Mouse (Mus musculus) CH12.LX (cell line): ENCODE results near the gene Map7d1. TPM values are rescaled to one million over a fixed set of nuclear protein-coding genes. Genes with fewer than 3 reads are reported as not detected.

ENCODE experiments used
- DNase-seq: peaks from one replicate; pipeline ENCODE4 v3.0.0-alpha.2; 2013; ENCODE audit errors: extremely low read depth
- H3K27ac ChIP-seq: 2 replicates; pipeline ENCODE4 v1.5.1; 2012; ENCODE audit warnings: low read depth, mild to moderate bottlenecking, control low read depth, moderate library complexity; ENCODE audit not compliant: insufficient read depth
- H3K27me3 ChIP-seq: replicated peaks from 2 replicates; pipeline ENCODE3; 2012; ENCODE audit warnings: inconsistent platforms
- H3K36me3 ChIP-seq, 2 experiments: replicated peaks in 1 of 2; 2 replicates each; pipeline versions ENCODE3 to v1.6.1; 2012; ENCODE audit warnings: inconsistent platforms in 1 of 2, low read length in 1 of 2, mild to moderate bottlenecking in 1 of 2, mixed read lengths in 1 of 2, moderate library complexity in 1 of 2; ENCODE audit not compliant: control insufficient read depth in 1 of 2, insufficient read depth in 1 of 2
- H3K4me1 ChIP-seq, 2 experiments: 2 replicates each; pipeline ENCODE4 v1.6.1; 2012; ENCODE audit warnings: inconsistent platforms in 1 of 2, moderate library complexity in 1 of 2; ENCODE audit not compliant: insufficient read depth in 2 of 2, control insufficient read depth in 1 of 2
- H3K4me2 ChIP-seq: 2 replicates; pipeline ENCODE4 v1.6.1; 2012; ENCODE audit warnings: low read depth, mild to moderate bottlenecking, control low read depth; ENCODE audit not compliant: poor library complexity, insufficient read depth, severe bottlenecking
- H3K4me3 ChIP-seq, 3 experiments: fragments of 150-350 bp in 1 of 3; sonication (generic) in 1 of 3; replicated peaks in 1 of 3; 2 replicates each; pipeline versions ENCODE3 to v1.5.1; 2011 to 2012; ENCODE audit warnings: low read depth in 2 of 3, low read length in 2 of 3, mild to moderate bottlenecking in 2 of 3, moderate library complexity in 2 of 3, control low read depth in 1 of 3, improper control_type of control experiment in 1 of 3, inconsistent platforms in 1 of 3, mixed read lengths in 1 of 3; ENCODE audit not compliant: poor library complexity in 1 of 3
- H3K79me2 ChIP-seq: replicated peaks from 2 replicates; pipeline ENCODE4 v1.6.1; 2012; ENCODE audit warnings: mild to moderate bottlenecking, moderate library complexity; ENCODE audit not compliant: control insufficient read depth, poor library complexity, insufficient read depth, severe bottlenecking; ENCODE audit errors: extremely low read depth
- H3K9ac ChIP-seq: 2 replicates; pipeline ENCODE4 v1.6.1; 2012; ENCODE audit warnings: low read depth, mild to moderate bottlenecking, control low read depth, moderate library complexity; ENCODE audit not compliant: insufficient read depth
- H3K9me3 ChIP-seq: replicated peaks from 2 replicates; pipeline ENCODE3; 2012; ENCODE audit warnings: low read length, inconsistent platforms, mixed read lengths
- CHD1 ChIP-seq: IDR thresholded peaks from 2 replicates; pipeline ENCODE4 v1.6.1; 2012; ENCODE audit warnings: low read depth, low read length, improper control_type of control experiment, inconsistent platforms
- CHD2 ChIP-seq: IDR thresholded peaks from 2 replicates; pipeline ENCODE4 v1.6.1; 2011; ENCODE audit warnings: low read length, improper control_type of control experiment
- CTCF ChIP-seq, 2 experiments: IDR thresholded peaks in 1 of 2; conservative IDR thresholded peaks in 1 of 2; 2 replicates each; pipeline ENCODE4 v1.5.1; 2011 to 2012; ENCODE audit warnings: low read depth in 2 of 2, low read length in 2 of 2, improper control_type of control experiment in 1 of 2, inconsistent platforms in 1 of 2, mild to moderate bottlenecking in 1 of 2, moderate library complexity in 1 of 2
- E2F4 ChIP-seq: IDR thresholded peaks from 2 replicates; pipeline ENCODE4 v1.6.1; 2011; ENCODE audit warnings: low read depth, low read length, improper control_type of control experiment; ENCODE audit not compliant: insufficient replicate concordance
- ELF1 ChIP-seq: IDR thresholded peaks from 2 replicates; pipeline ENCODE4 v1.6.1; 2014; ENCODE audit warnings: low read depth, mild to moderate bottlenecking, inconsistent platforms, low read length, improper control_type of control experiment
- EP300 ChIP-seq: IDR thresholded peaks from 2 replicates; pipeline ENCODE4 v1.6.1; 2011; ENCODE audit warnings: low read length, improper control_type of control experiment
- GABPA ChIP-seq: IDR thresholded peaks from 2 replicates; pipeline ENCODE4 v1.6.1; 2012; ENCODE audit warnings: low read depth, low read length, improper control_type of control experiment, inconsistent platforms; ENCODE audit not compliant: insufficient replicate concordance
- JUN ChIP-seq: IDR thresholded peaks from 2 replicates; pipeline ENCODE4 v1.6.1; 2011; ENCODE audit warnings: low read depth, mild to moderate bottlenecking, low read length, improper control_type of control experiment, moderate library complexity; ENCODE audit not compliant: insufficient read depth
- KAT2A ChIP-seq: IDR thresholded peaks from 2 replicates; pipeline ENCODE4 v1.6.1; 2012; ENCODE audit warnings: low read length, improper control_type of control experiment, inconsistent platforms; ENCODE audit not compliant: insufficient replicate concordance
- MAFK ChIP-seq: IDR thresholded peaks from 2 replicates; pipeline ENCODE4 v1.6.1; 2011; ENCODE audit warnings: low read length, improper control_type of control experiment; ENCODE audit not compliant: insufficient replicate concordance
- MAX ChIP-seq: IDR thresholded peaks from 2 replicates; pipeline ENCODE4 v1.6.1; 2011; ENCODE audit warnings: low read length, improper control_type of control experiment
- MAZ ChIP-seq: IDR thresholded peaks from 2 replicates; pipeline ENCODE4 v1.6.1; 2012; ENCODE audit warnings: low read depth, mild to moderate bottlenecking, inconsistent platforms, low read length, improper control_type of control experiment, moderate library complexity
- MXI1 ChIP-seq: IDR thresholded peaks from 2 replicates; pipeline ENCODE4 v1.6.1; 2011; ENCODE audit warnings: mild to moderate bottlenecking, low read depth, low read length, improper control_type of control experiment
- MYC ChIP-seq: IDR thresholded peaks from 2 replicates; pipeline ENCODE4 v1.6.1; 2011; ENCODE audit warnings: low read depth, mild to moderate bottlenecking, improper control_type of control experiment, low read length
- NRF1 ChIP-seq: IDR thresholded peaks from 2 replicates; pipeline ENCODE4 v1.6.1; 2014; ENCODE audit warnings: low read depth, mild to moderate bottlenecking, inconsistent platforms, low read length, improper control_type of control experiment, moderate library complexity
- PAX5 ChIP-seq: IDR thresholded peaks from 2 replicates; pipeline ENCODE4 v1.6.1; 2012; ENCODE audit warnings: low read length, inconsistent platforms, mixed read lengths
- POLR2A ChIP-seq: IDR thresholded peaks from 2 replicates; pipeline ENCODE4 v1.6.1; 2011; ENCODE audit warnings: low read depth, mild to moderate bottlenecking, improper control_type of control experiment, low read length
- POLR2AphosphoS2 ChIP-seq: IDR thresholded peaks from 2 replicates; pipeline ENCODE4 v1.6.1; 2011; ENCODE audit warnings: low read depth, low read length, improper control_type of control experiment
- RCOR1 ChIP-seq: conservative IDR thresholded peaks from 2 replicates; pipeline ENCODE4 v1.6.1; 2012; ENCODE audit warnings: low read depth, mild to moderate bottlenecking, inconsistent platforms, low read length, improper control_type of control experiment
- SIN3A ChIP-seq: IDR thresholded peaks from 2 replicates; pipeline ENCODE4 v1.6.1; 2012; ENCODE audit warnings: low read length, improper control_type of control experiment, inconsistent platforms
- SMC3 ChIP-seq: IDR thresholded peaks from 2 replicates; pipeline ENCODE4 v1.6.1; 2011; ENCODE audit warnings: low read depth, low read length, improper control_type of control experiment
- TCF12 ChIP-seq: IDR thresholded peaks from 2 replicates; pipeline ENCODE4 v1.6.1; 2014; ENCODE audit warnings: low read depth, mild to moderate bottlenecking, inconsistent platforms, low read length, improper control_type of control experiment
- UBTF ChIP-seq: IDR thresholded peaks from 2 replicates; pipeline ENCODE4 v1.6.1; 2012; ENCODE audit warnings: low read depth, mild to moderate bottlenecking, inconsistent platforms, low read length, improper control_type of control experiment, moderate library complexity
- ZC3H11A ChIP-seq: IDR thresholded peaks from 2 replicates; pipeline ENCODE4 v1.6.1; 2012; ENCODE audit warnings: low read depth, mild to moderate bottlenecking, inconsistent platforms, low read length, improper control_type of control experiment
- ZKSCAN1 ChIP-seq: IDR thresholded peaks from 2 replicates; pipeline ENCODE4 v1.6.1; 2012; ENCODE audit warnings: low read depth, inconsistent platforms, low read length, improper control_type of control experiment, borderline replicate concordance
- dilution Hi-C: fragments of 300-500 bp; cut with MboI; formaldehyde crosslinking; loops from 2 replicates; pipeline ENCODE4 v1.14.3; 2020; ENCODE audit warnings: low sequenced_read_pairs; ENCODE audit not compliant: extremely low pct_unique_long_range_greater_than_20kb, extremely low pct_ligation_motif_present
- in situ Hi-C: fragments of 300-500 bp; cut with MboI; formaldehyde crosslinking; loops from 3 replicates; pipeline ENCODE4 v1.14.3; 2019; ENCODE audit warnings: low sequenced_read_pairs, low pct_ligation_motif_present, low pct_unique_long_range_greater_than_20kb, mixed read lengths
- polyA plus RNA-seq: library from polyadenylated mRNA; unstranded; fragments of >175 nt; gene quantifications from 2 replicates; pipeline ENCODE4 v1.2.1, GENCODE M21; 2012; ENCODE audit warnings: low read depth; ENCODE audit not compliant: insufficient read length
- total RNA-seq, 2 experiments: library from RNA; depleted of rRNA; stranded (reverse); fragments of 300-350 nt in 1 of 2; fragments of >200 nt in 1 of 2; gene quantifications; 2 replicates each; pipeline ENCODE4 v1.2.3; 2012 to 2014

Map7d1 gene
- total and polyA plus RNA-seq, 3 experiments = 12.5 to 62.2 (median 17.9) TPM

- in situ Hi-C loops = no loop called here
- H3K9me3 ChIP-seq = no peaks in the 10 kb centered on the region
- TF ChIP-seq KAT2A (no peak), SIN3A (no peak), MAX (no peak), E2F4 (no peak), EP300 (no peak), UBTF (no peak), MYC (no peak), CTCF (conservative IDR thresholded peaks at IDR 0.05 in 1 of 2, IDR thresholded peaks at IDR 0.05 in 1 of 2; ENCODE audit: low read depth in 2 of 2, low read length in 2 of 2) (no peak), POLR2AphosphoS2 (no peak), MAZ (no peak), MAFK (no peak), ELF1 (no peak), NRF1 (no peak), MXI1 (no peak), ZC3H11A (no peak), JUN (no peak)
- TF ChIP-seq, all 38 proteins: peak for 0
- H3K27ac ChIP-seq = no peak overlapping the region
- no peak for DNase-seq
- no peak overlapping the region for H3K4me2 ChIP-seq
- H3K27me3 ChIP-seq = no peaks in the 10 kb centered on the region
- H3K9ac ChIP-seq = no peak overlapping the region
- dilution Hi-C loops = no loop called here
- no peak overlapping the region for H3K4me3 ChIP-seq
- peaks cover 10 to 53% of the 10 kb centered on the region in 2 experiments for H3K4me1 ChIP-seq
- H3K36me3 ChIP-seq = peaks cover 0 to 66% of the 10 kb centered on the region in 2 experiments
- peaks cover 27% of the 10 kb centered on the region for H3K79me2 ChIP-seq
These were observed 5.5 kb downstream of the Map7d1 start for GRCm38 (mm10) chr4:126250659-126251058.

GRCm38 (mm10) chr4:126248261-126248868, 7.8 kb downstream of the Map7d1 start:
- H3K4me1 ChIP-seq = peaks cover 0 to 37% of the 10 kb centered on the region in 2 experiments; a peak in 2 of 4 replicates
- dilution Hi-C loops (no loop called here), in situ Hi-C loops (no loop called here)
- H3K79me2 ChIP-seq = peaks cover 7% of the 10 kb centered on the region; the same call in 1 of the 2 replicates
- no peak overlapping the region for H3K9ac ChIP-seq
- H3K4me2 ChIP-seq = no peak overlapping the region
- H3K9me3 ChIP-seq = no peaks in the 10 kb centered on the region
- no peak for DNase-seq
- H3K36me3 ChIP-seq = peaks cover 0 to 81% of the 10 kb centered on the region in 2 experiments
- H3K27me3 ChIP-seq = no peaks in the 10 kb centered on the region
- TF ChIP-seq POLR2AphosphoS2 (no peak), MXI1 (no peak), MAFK (no peak), CTCF (conservative IDR thresholded peaks at IDR 0.05 in 1 of 2, IDR thresholded peaks at IDR 0.05 in 1 of 2; ENCODE audit: low read depth in 2 of 2, low read length in 2 of 2) (no peak), ZKSCAN1 (no peak), TCF12 (no peak), MAX (no peak), SMC3 (no peak), CHD2 (no peak), RCOR1 (no peak), ELF1 (no peak), GABPA (no peak), POLR2A (no peak), CHD1 (no peak), NRF1 (no peak), PAX5 (no peak)
- no peak overlapping the region for H3K27ac ChIP-seq
- H3K4me3 ChIP-seq = no peak overlapping the region
